Mouse (Mus musculus): ENCODE measurements at regions not wholly inside any gene's neighbourhood (a gene's known extent, or its start where the extent isn't known, plus 50 kb on each side); places are given as distances from the start of the nearest gene placed in this dataset.
"Not testable (repeated sequence)": the region's sequence is repeated elsewhere in the genome, so short reads cannot be mapped to it uniquely, and the experiment has no call there.

- DNase-seq (ENCODE audit: inconsistent ontology term): no peak
These were observed 704.5 kb upstream of the Nr2f1 start for GRCm38 (mm10) chr13:78904102-78904501.

DNA sequence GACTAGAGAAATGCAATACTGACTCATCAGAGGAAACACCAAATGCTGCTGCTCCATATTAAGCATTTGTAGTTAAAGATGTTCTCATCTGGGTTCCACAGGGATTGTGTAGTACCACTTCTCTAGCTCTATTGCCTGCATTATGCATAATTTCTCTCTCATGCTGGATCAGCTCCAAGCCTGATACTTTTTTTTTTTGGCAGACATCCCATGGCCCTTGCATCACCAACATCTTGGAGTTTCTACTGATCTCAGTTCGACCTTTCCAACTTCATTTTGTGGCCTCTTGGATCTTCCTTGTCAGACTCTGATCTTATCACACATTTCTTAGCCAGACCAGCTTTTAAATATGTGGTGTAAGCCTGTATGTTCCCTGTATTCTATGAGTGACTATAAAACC, 701.1 kb upstream of the Nr2f1 start:
- DNase-seq (ENCODE audit: inconsistent ontology term): no peak

- DNase-seq (ENCODE audit: inconsistent ontology term): no peak
These were observed 692.7 kb upstream of the Nr2f1 start for GRCm38 (mm10) chr13:78892252-78892651.

- DNase-seq (ENCODE audit: inconsistent ontology term): no peak
These were observed 683.5 kb upstream of the Nr2f1 start for GRCm38 (mm10) chr13:78883062-78883461.

GRCm38 (mm10) chr13:78872582-78872981, 673.0 kb upstream of the Nr2f1 start:
- DNase-seq (ENCODE audit: inconsistent ontology term): peak; percentile 75

DNA sequence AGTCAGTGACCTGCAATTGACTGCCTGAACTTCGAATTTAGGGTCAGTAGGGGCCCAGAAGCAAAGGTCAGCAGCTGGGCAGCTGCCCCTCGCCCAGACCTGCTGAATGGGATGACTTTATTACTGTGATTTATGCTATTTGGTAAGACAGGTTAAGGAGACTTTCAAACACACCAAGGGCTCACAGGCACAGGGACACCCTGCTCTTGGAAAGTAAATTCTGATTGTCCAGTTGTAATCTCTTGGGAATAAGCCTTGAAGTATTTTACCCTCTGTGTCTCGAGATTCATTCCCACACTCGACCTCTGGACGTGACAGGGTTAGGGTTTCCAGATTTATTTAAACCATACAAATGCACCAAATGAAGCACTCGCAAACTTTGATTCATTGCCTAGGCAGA, 672.4 kb upstream of the Nr2f1 start:
- DNase-seq (ENCODE audit: inconsistent ontology term): no peak

DNA sequence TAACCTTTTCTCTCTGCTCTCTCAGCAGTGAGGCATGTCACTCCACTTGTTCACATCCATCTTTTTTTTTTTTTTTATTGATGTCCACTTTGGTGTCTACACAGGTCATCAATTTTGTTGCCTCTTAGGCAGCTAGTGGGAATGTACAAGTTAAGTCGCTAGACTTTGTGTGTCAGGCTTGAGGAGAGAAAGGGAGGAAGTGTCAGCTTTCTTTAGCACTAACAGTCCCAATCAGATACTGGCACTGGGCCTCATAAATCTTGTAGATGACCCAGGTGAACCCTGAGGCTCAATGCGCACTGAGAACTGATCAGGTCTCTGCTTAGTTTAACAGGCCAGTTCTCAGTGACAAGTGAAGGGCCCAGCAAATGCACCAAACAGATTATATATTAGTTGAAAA, 671.7 kb upstream of the Nr2f1 start:
- no peak for DNase-seq (ENCODE audit: inconsistent ontology term)

DNA sequence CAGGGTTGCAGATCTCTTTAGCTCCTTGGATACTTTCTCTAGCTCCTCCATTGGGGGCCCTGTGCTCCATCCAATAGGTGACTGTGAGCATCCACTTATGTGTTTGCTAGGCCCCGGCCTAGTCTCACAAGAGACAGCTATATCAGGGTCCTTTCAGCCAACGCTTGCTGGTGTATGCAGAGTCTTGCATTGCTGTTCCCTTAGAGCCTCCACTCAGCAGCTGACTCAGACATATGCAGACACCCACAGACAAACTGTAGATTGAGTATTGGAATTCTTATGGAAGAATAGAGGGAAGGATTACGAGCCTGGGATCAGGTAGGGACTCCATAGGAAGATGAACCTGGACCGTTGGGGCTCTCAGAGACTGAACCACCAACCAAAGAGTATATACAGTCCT, 624.8 kb upstream of the Nr2f1 start:
- not testable (repeated sequence) for DNase-seq (ENCODE audit: inconsistent ontology term)

- DNase-seq (ENCODE audit: inconsistent ontology term): peak; percentile 97
These were observed 610.1 kb upstream of the Nr2f1 start for GRCm38 (mm10) chr13:78809656-78810055.

DNA sequence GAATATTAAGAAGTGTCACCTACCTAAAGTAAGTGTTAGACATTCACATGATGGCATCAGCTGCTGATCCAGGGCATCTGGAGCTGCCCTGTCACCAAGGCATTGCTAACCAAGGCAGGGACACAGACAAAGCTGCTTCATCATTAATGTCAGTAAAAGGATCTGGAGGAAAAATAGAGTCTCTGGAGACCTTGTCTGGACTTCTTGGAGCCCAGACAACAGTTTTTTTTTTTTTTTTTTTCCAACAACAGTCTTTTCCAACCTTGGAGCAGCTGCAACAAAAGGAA, 603.2 kb upstream of the Nr2f1 start:
- DNase-seq (ENCODE audit: inconsistent ontology term): no peak

DNA sequence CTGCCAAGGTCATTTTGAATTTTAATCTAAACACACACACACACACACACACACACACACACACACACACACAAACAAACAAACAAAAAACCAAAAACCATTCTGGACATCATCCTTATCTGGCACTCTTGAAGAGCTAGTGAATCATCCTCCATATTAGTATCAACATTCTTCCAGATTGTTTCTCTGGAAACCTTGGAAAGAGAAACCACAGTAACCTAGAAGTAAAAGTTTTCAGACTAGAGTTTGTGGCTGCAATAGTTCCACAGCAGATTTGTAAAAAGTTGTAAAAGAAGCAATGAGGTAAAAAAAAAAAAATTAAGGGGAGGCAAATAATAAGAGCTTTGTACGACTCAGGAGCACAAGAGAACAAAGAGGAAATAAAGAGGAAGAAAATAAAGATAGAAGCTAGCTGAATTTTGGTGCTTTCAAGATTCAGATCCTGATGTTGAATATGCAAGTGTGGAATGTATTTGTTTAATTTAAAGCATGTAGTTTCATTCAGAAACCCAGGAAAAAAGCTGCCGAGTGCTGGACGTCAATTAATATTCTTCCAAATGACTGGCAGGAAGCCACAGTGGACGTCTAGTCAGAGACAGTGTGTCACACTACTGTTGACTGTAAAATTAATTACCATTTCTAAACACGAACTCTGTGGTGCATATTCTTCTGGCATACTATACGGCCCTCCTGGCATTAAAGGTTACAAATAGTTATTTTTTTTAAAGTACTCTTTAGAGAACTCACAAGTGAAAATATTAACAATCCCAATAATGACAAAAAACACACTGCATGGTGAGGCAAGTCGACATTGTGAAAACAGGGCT, 602.7 kb upstream of the Nr2f1 start:
- DNase-seq (ENCODE audit: inconsistent ontology term): peak; percentile 60

DNA sequence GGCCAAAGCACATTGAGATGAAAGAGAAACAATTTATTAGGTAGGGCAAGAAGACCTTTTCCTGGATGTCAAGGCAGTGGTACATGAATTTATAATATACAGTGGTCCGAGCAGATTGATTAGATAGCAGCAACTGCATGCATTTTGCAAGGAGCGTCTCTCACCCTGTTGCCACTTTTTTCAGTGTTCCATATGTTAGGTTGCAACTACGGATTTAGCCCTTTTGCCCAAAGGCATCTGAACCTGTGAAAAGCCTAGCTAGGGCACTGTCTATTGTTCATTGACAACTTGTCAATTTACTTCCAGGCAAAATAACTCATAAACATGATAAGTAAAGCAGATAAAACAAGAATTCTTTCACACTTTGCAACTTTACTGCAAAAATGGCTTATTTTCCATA, 600.1 kb upstream of the Nr2f1 start:
- DNase-seq (ENCODE audit: inconsistent ontology term): no peak

- no peak for DNase-seq (ENCODE audit: inconsistent ontology term)
These were observed 595.7 kb upstream of the Nr2f1 start for GRCm38 (mm10) chr13:78795228-78795627.

GRCm38 (mm10) chr13:78784285-78784684, 584.7 kb upstream of the Nr2f1 start:
- no peak for DNase-seq (ENCODE audit: inconsistent ontology term)

DNA sequence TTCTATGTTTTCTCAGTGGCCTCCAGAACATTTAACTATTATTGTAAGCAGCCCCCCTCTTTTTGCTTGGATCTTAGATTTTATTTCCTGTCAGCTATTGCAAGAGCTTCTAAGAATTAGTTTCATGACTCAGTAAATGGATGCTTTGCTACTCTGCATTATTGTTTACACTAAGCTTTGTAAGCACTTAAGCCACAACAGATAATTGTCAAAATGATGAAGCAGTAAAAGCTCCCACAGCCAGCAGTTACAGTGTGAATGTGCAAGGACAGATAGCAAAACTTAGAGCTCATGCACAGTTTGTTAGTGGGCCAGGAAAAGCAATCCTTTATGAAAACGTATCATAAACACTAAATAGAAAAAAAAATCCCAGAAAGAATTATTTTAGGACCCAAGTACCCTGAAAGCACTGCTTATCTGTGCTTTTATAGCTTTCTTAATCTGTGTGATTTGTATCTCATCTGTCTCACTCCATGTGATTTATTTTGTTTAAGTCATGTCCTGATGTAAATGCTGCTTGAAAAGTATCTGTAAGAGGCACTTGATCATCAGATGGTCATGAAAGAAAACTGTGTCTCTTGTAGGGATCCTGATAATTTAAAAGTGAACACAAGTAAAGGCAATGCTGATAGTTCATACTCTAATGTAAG, 584.2 kb upstream of the Nr2f1 start:
- DNase-seq (ENCODE audit: inconsistent ontology term): no peak

Measured in Muller cell, postnatal 12 days (primary cell).